Mouse (Mus musculus): ENCODE measurements at regions not wholly inside any gene's neighbourhood (a gene's known extent, or its start where the extent isn't known, plus 50 kb on each side); places are given as distances from the start of the nearest gene placed in this dataset.

DNA sequence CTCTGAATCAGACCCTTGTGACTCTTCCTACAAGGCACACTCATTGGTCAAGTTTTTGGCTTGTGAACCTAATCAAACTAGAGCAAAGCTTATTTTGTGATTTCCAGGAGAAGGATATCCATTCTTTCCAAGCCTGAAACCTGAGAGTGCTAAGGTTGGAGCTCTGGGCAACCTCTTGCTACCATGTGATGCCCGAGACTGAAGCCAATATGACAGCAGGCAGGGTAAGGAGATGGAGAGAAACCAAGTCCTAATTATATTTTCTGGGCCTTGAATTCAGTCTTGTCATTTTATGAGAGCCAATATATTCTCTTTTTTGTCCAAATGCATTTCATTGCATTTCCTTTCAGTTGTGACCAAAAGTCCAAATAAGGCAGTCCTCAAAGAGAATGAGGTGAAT is 434.5 kb downstream of the 9330182O14Rik start:
- Histone ChIP-seq H3K4me2 (ENCODE audit: low read depth, low read length) (no peak overlapping the region), H3K4me1 (ENCODE audit: control insufficient read depth, insufficient read depth) (no peaks in the 10 kb centered on the region), H3K9me3 (replicated peaks; ENCODE audit: control insufficient read depth, low read length) (no peaks in the 10 kb centered on the region), H3K36me3 (replicated peaks; ENCODE audit: control insufficient read depth, insufficient read depth, low read length) (no peaks in the 10 kb centered on the region), H3K9ac (replicated peaks; ENCODE audit: low read depth, low read length) (no peak overlapping the region), H3K27ac (ENCODE audit: low read depth) (no peak overlapping the region), H3K4me3 (ENCODE audit: low read depth, low read length) (no peak overlapping the region), H3K27me3 (ENCODE audit: control insufficient read depth, insufficient read depth, low read length) (no peaks in the 10 kb centered on the region)
- ATAC-seq (ENCODE audit: insufficient read depth, low read depth) (no peak), DNase-seq (ENCODE audit: low spot score) (no peak)
- WGBS: 90% methylated on average over 1 of the region's 1 CpGs
- no peak for TF ChIP-seq EP300 (IDR thresholded peaks at IDR 0.05; ENCODE audit: low read depth)
- TF ChIP-seq CTCF (IDR thresholded peaks at IDR 0.05; ENCODE audit: low read depth): no peak

Measured in heart, postnatal 0 days (tissue).